Mouse (Mus musculus): Measurements from ENCODE around the gene Rai2.
"Not testable (repeated sequence)": the region's sequence is repeated elsewhere in the genome, so short reads cannot be mapped to it uniquely, and the experiment has no call there.

The Rai2 gene

GRCm38 (mm10) chrX:161716865-161717763, at the start of gene Rai2:
Gene Rai2 (plus strand): TSS chrX:161717069.
- DNase-seq: peak; percentile 8

GRCm38 (mm10) chrX:161689336-161689735, 27.5 kb upstream of the Rai2 start:
- DNase-seq: no peak

GRCm38 (mm10) chrX:161716503-161716864, 385 bp upstream of the Rai2 start:
- DNase-seq: no peak

- no peak for DNase-seq
Observed at GRCm38 (mm10) chrX:161717764-161718382, 1.0 kb downstream of the Rai2 start.

GRCm38 (mm10) chrX:161718548-161718947, 1.7 kb downstream of the Rai2 start:
- no peak for DNase-seq

- peak; percentile 15 for DNase-seq
Observed at GRCm38 (mm10) chrX:161721082-161721481, 4.2 kb downstream of the Rai2 start.

- peak; percentile 14 for DNase-seq
Observed at GRCm38 (mm10) chrX:161723391-161723808, 6.5 kb downstream of the Rai2 start.

GRCm38 (mm10) chrX:161726257-161726656, 9.4 kb downstream of the Rai2 start:
- no peak for DNase-seq

GRCm38 (mm10) chrX:161728507-161728906, 11.6 kb downstream of the Rai2 start:
- DNase-seq: no peak

GRCm38 (mm10) chrX:161730026-161730425, 13.2 kb downstream of the Rai2 start:
- DNase-seq: no peak

GRCm38 (mm10) chrX:161731859-161732258, 15.0 kb downstream of the Rai2 start:
- DNase-seq: no peak

- DNase-seq: no peak
Observed at GRCm38 (mm10) chrX:161733581-161734309, 16.9 kb downstream of the Rai2 start.

- no peak for DNase-seq
Observed at GRCm38 (mm10) chrX:161734310-161734676, 17.4 kb downstream of the Rai2 start.

GRCm38 (mm10) chrX:161739374-161739773, 22.5 kb downstream of the Rai2 start:
- DNase-seq: no peak

- no peak for DNase-seq
Observed at GRCm38 (mm10) chrX:161743080-161743479, 26.2 kb downstream of the Rai2 start.

- DNase-seq: no peak
Observed at GRCm38 (mm10) chrX:161745296-161745695, 28.4 kb downstream of the Rai2 start.

- DNase-seq: no peak
Observed at GRCm38 (mm10) chrX:161747337-161747736, 30.5 kb downstream of the Rai2 start.

GRCm38 (mm10) chrX:161753514-161753913, 36.6 kb downstream of the Rai2 start:
- DNase-seq: no peak

- DNase-seq: peak; percentile 23
Observed at GRCm38 (mm10) chrX:161776321-161776962, 59.6 kb downstream of the Rai2 start.

- peak; percentile 42 for DNase-seq
Observed at GRCm38 (mm10) chrX:161780321-161781034, 63.6 kb downstream of the Rai2 start.

- DNase-seq: no peak
Observed at GRCm38 (mm10) chrX:161790182-161790581, 73.3 kb downstream of the Rai2 start.

GRCm38 (mm10) chrX:161826186-161826585, 109.3 kb downstream of the Rai2 start:
- DNase-seq: not testable (repeated sequence)
